Mouse (Mus musculus): Measurements from ENCODE around the gene St8sia1. TPM values are rescaled to one million over a fixed set of nuclear protein-coding genes. Genes with fewer than 3 reads are reported as not detected.
A peak's percentile ranks its signal among the peaks of the same experiment; 100 is the strongest.

Gene St8sia1
- polyA plus RNA-seq, 1 experiment from 2014 or later = 8.4 TPM

DNA sequence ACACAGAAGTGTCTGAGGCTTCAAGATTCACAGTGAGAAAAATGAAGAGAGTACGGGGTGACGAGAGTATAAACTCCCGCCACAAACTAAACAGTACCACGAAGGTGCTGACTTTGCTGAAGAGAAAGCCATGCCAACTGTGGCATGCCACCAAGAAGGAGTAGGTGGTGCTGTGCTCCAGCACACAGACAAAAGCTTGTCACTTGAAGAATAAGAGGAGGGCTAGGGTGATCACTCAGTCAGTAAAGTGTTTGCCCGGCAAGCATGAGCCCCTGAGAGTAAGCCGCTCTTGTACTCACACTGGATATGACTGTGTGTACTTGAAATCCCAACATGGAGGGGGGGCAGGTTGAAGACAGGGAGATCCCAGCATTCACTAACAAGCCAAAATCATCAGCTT, 87.0 kb downstream of the St8sia1 start:
- peaks cover 36% of the 10 kb centered on the region for H3K4me1 ChIP-seq (ENCODE audit: control insufficient read depth, insufficient read depth, low read length)
- no peaks in the 10 kb centered on the region for H3K27me3 ChIP-seq (ENCODE audit: control insufficient read depth, insufficient read depth, low read length)
- no peak overlapping the region for H3K9ac ChIP-seq (replicated peaks; ENCODE audit: low read length)
- DNase-seq (peak; percentile 22), ATAC-seq (ENCODE audit: low FRiP score, low TSS enrichment) (no peak)
- WGBS = 31% methylated on average over 6 of the region's 6 CpGs
- peak overlapping the region; percentile 67 for H3K27ac ChIP-seq (replicated peaks; ENCODE audit: low read depth, low read length)
- H3K9me3 ChIP-seq (ENCODE audit: control insufficient read depth, low read length) = no peaks in the 10 kb centered on the region
- H3K4me2 ChIP-seq (ENCODE audit: low read length) = 0 out of 2 replicates have a peak overlapping the region, but pooled peaks have one; percentile 12
- H3K4me3 ChIP-seq (replicated peaks; ENCODE audit: low read depth, low read length) = no peak overlapping the region
- no peaks in the 10 kb centered on the region for H3K36me3 ChIP-seq (ENCODE audit: control insufficient read depth, insufficient read depth, low read length)

- Histone ChIP-seq H3K4me2 (ENCODE audit: low read length) (peak overlapping the region; percentile 26; the same call in 1 of the 2 replicates), H3K4me3 (replicated peaks; ENCODE audit: low read depth, low read length) (no peak overlapping the region), H3K9me3 (ENCODE audit: control insufficient read depth, low read length) (no peaks in the 10 kb centered on the region), H3K9ac (replicated peaks; ENCODE audit: low read length) (no peak overlapping the region), H3K27me3 (ENCODE audit: control insufficient read depth, insufficient read depth, low read length) (no peaks in the 10 kb centered on the region), H3K36me3 (ENCODE audit: control insufficient read depth, insufficient read depth, low read length) (no peaks in the 10 kb centered on the region), H3K4me1 (ENCODE audit: control insufficient read depth, insufficient read depth, low read length) (peaks cover 36% of the 10 kb centered on the region), H3K27ac (replicated peaks; ENCODE audit: low read depth, low read length) (peak overlapping the region; percentile 67; the same call in 1 of the 2 replicates)
- ATAC-seq (ENCODE audit: low FRiP score, low TSS enrichment) (peak; percentile 65; the same call in 1 of the 2 replicates), DNase-seq (peak; percentile 86)
- under 1% methylated on average over 8 of the region's 8 CpGs for WGBS
These were observed 87.9 kb downstream of the St8sia1 start for GRCm38 (mm10) chr6:142876279-142876899.

DNA sequence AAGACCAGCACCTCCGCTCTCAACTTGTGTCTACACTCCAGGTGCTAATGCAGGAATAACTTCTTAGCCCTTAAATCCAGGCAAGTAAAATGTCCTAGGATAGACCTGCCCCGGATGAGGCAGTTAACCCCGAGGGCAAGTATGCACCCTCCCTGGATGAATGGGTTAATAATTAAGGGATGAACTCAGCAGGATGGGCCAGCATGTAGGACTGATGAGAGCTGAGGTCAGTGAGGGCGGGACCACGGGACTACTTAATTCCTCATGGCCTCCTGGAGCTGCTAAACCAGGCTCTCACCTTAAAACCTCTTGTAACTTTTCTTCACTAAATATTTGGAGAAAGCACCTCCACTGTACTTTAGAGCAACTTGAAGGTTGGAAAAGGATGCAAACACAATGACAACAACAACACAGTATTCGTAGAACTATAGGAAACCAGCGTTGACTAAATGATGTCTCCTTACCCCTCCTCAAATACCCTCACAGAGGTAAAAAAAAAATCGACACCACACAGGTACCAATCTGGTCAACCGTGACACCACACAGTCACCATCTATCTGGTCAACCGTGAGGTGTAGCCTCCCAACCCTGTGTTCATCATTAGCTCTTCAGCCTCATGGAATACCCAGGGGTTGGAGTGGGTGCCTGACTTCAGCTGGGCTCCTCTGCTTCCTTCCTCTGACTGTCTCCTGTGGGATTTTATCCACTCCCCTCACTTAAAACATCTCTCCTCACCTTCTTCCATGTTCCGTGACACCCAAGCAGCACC, 90.3 kb downstream of the St8sia1 start:
- Histone ChIP-seq H3K4me3 (replicated peaks; ENCODE audit: low read depth, low read length) (no peak overlapping the region), H3K27ac (replicated peaks; ENCODE audit: low read depth, low read length) (no peak overlapping the region), H3K36me3 (ENCODE audit: control insufficient read depth, insufficient read depth, low read length) (no peaks in the 10 kb centered on the region), H3K9me3 (ENCODE audit: control insufficient read depth, low read length) (no peaks in the 10 kb centered on the region), H3K27me3 (ENCODE audit: control insufficient read depth, insufficient read depth, low read length) (no peaks in the 10 kb centered on the region), H3K4me2 (ENCODE audit: low read length) (no peak overlapping the region), H3K4me1 (ENCODE audit: control insufficient read depth, insufficient read depth, low read length) (peaks cover 33% of the 10 kb centered on the region), H3K9ac (replicated peaks; ENCODE audit: low read length) (no peak overlapping the region)
- ATAC-seq (ENCODE audit: low FRiP score, low TSS enrichment) (no peak), DNase-seq (no peak)
- 89% methylated on average over 11 of the region's 11 CpGs for WGBS

DNA sequence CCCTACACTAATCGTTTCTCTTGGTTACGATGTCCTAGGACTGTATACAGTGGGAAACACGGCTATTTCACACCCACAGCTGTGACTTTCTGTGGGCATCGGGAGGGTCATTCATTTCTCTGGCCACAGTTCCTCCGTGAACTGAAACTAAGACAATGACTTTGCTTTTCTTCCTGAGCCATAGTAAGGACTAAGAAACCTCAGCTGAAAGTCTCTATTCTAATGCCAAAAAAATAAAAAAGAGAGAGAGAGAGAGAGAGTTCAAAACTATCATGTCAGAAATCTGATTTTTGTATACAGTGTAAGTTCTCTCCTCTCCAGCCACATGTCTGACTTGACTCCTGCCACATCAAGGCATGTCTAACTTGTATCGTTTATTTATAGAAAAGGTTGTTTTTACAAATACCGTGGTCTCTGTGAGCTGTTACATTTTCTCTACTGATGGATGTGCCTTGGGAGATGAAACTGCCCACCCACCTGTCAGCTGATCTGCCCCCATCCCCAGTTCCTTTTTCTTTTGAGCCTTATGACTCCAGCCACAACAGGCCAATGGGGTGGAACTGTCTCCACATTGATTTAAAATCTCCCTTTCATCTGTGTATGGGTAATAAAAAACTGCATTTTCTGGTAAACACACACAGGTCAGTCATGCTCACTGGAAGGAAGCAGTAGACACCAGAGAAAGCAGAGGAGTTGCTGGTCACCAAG, 94.4 kb downstream of the St8sia1 start:
- WGBS = 89% methylated on average over 7 of the region's 7 CpGs
- Histone ChIP-seq H3K4me1 (ENCODE audit: control insufficient read depth, insufficient read depth, low read length) (peaks cover 11% of the 10 kb centered on the region; the same call in 1 of the 2 replicates), H3K9me3 (ENCODE audit: control insufficient read depth, low read length) (no peaks in the 10 kb centered on the region), H3K27ac (replicated peaks; ENCODE audit: low read depth, low read length) (no peak overlapping the region), H3K9ac (replicated peaks; ENCODE audit: low read length) (no peak overlapping the region), H3K4me3 (replicated peaks; ENCODE audit: low read depth, low read length) (no peak overlapping the region), H3K27me3 (ENCODE audit: control insufficient read depth, insufficient read depth, low read length) (no peaks in the 10 kb centered on the region), H3K36me3 (ENCODE audit: control insufficient read depth, insufficient read depth, low read length) (0 out of 2 replicates have a peak, but pooled peaks cover 5% of the 10 kb centered on the region), H3K4me2 (ENCODE audit: low read length) (no peak overlapping the region)
- ATAC-seq (ENCODE audit: low FRiP score, low TSS enrichment) (no peak), DNase-seq (no peak)

DNA sequence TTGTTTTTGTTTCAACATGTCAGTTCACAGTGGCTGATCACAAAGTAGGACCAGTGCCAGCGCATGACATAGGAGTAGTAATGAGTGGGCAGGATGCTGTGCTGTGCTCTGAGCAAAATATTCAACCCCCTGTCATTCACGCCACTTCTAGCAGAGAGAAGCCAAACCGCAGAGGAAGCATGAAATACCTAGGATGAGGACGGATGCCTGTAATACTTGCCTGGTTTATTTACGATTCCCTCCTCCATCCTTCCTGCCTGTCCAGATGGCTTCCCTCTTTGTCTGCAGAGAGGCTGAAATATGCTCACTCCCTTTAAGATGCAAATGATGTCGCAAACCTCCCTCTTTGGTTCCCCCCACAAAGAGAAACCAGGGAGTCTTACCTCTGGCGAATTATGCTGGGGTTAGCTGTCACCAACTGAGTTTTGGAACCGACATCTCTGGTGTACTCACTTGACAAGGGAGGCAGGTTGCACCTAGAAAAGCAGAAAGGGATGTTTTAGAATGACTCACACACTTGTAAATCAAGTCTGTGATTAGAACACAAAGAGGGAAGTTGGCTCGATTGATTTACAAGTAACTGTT, 96.7 kb downstream of the St8sia1 start:
- ATAC-seq (ENCODE audit: low FRiP score, low TSS enrichment) (peak; percentile 89), DNase-seq (peak; percentile 78)
- Histone ChIP-seq H3K4me1 (ENCODE audit: control insufficient read depth, insufficient read depth, low read length) (peaks cover 11% of the 10 kb centered on the region; the same call in 1 of the 2 replicates), H3K4me3 (replicated peaks; ENCODE audit: low read depth, low read length) (no peak overlapping the region), H3K9ac (replicated peaks; ENCODE audit: low read length) (no peak overlapping the region; the same call in 1 of the 2 replicates), H3K9me3 (ENCODE audit: control insufficient read depth, low read length) (no peaks in the 10 kb centered on the region), H3K4me2 (ENCODE audit: low read length) (peak overlapping the region; percentile 16), H3K27me3 (ENCODE audit: control insufficient read depth, insufficient read depth, low read length) (no peaks in the 10 kb centered on the region), H3K36me3 (ENCODE audit: control insufficient read depth, insufficient read depth, low read length) (0 out of 2 replicates have a peak, but pooled peaks cover 7% of the 10 kb centered on the region), H3K27ac (replicated peaks; ENCODE audit: low read depth, low read length) (peak overlapping the region; percentile 85)
- 3% methylated on average over 9 of the region's 9 CpGs for WGBS

DNA sequence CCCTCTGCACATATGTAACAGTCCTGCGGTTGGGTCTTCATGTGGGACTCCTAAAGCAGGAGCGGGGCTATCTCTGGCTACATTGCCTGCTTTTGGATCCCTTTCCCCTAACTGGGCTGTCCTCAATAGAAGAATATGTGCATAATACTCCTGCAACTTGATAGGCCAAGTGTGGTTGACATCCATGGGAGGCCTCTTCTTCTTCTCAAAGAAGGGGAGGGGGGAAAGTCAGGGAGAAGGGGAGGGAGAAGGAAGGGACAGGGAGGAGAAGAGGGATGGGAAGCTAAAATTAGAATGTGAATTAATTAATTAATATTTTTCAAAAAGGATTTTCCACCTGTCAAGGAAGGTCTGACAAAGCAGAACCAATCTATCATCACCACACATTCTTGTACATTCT, 97.2 kb downstream of the St8sia1 start:
- no peak overlapping the region for H3K9ac ChIP-seq (replicated peaks; ENCODE audit: low read length)
- H3K36me3 ChIP-seq (ENCODE audit: control insufficient read depth, insufficient read depth, low read length) = 0 out of 2 replicates have a peak, but pooled peaks cover 7% of the 10 kb centered on the region
- H3K4me1 ChIP-seq (ENCODE audit: control insufficient read depth, insufficient read depth, low read length) = peaks cover 11% of the 10 kb centered on the region; the same call in 1 of the 2 replicates
- peak overlapping the region; percentile 16; the same call in 1 of the 2 replicates for H3K4me2 ChIP-seq (ENCODE audit: low read length)
- 95% methylated on average over 2 of the region's 2 CpGs for WGBS
- no peaks in the 10 kb centered on the region for H3K27me3 ChIP-seq (ENCODE audit: control insufficient read depth, insufficient read depth, low read length)
- H3K9me3 ChIP-seq (ENCODE audit: control insufficient read depth, low read length) = no peaks in the 10 kb centered on the region
- no peak for DNase-seq
- H3K27ac ChIP-seq (replicated peaks; ENCODE audit: low read depth, low read length) = peak overlapping the region; percentile 85
- H3K4me3 ChIP-seq (replicated peaks; ENCODE audit: low read depth, low read length) = no peak overlapping the region
- ATAC-seq (ENCODE audit: low FRiP score, low TSS enrichment) = peak; percentile 59

DNA sequence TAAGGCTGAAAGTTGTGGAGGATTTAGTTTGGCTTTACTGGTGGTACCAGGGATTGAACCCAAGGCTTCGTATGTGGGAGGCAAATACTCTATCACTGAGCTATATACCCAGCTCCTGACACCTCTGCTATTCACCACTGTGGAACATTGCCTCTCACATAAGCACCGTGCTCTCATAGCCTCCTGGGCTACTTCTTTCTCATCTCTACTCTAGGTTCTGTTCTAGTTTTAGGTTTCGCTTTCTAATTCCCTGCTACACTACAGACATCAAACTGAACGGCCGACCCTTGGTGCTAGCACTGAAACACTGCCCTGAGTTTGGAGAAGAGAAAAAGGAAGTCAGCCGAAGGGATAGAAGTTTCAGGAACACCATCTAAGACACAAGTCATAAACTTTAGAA, 99.1 kb downstream of the St8sia1 start:
- H3K9ac ChIP-seq (replicated peaks; ENCODE audit: low read length) = no peak overlapping the region
- no peak overlapping the region for H3K4me2 ChIP-seq (ENCODE audit: low read length)
- no peaks in the 10 kb centered on the region for H3K27me3 ChIP-seq (ENCODE audit: control insufficient read depth, insufficient read depth, low read length)
- peaks cover 11% of the 10 kb centered on the region; the same call in 1 of the 2 replicates for H3K4me1 ChIP-seq (ENCODE audit: control insufficient read depth, insufficient read depth, low read length)
- no peaks in the 10 kb centered on the region for H3K9me3 ChIP-seq (ENCODE audit: control insufficient read depth, low read length)
- H3K27ac ChIP-seq (replicated peaks; ENCODE audit: low read depth, low read length) = no peak overlapping the region
- WGBS = 96% methylated on average over 6 of the region's 6 CpGs
- DNase-seq (no peak), ATAC-seq (ENCODE audit: low FRiP score, low TSS enrichment) (no peak)
- H3K36me3 ChIP-seq (ENCODE audit: control insufficient read depth, insufficient read depth, low read length) = 0 out of 2 replicates have a peak, but pooled peaks cover 7% of the 10 kb centered on the region
- no peak overlapping the region for H3K4me3 ChIP-seq (replicated peaks; ENCODE audit: low read depth, low read length)

- Histone ChIP-seq H3K4me1 (ENCODE audit: control insufficient read depth, insufficient read depth, low read length) (peaks cover 11% of the 10 kb centered on the region; the same call in 1 of the 2 replicates), H3K9me3 (ENCODE audit: control insufficient read depth, low read length) (no peaks in the 10 kb centered on the region), H3K36me3 (ENCODE audit: control insufficient read depth, insufficient read depth, low read length) (0 out of 2 replicates have a peak, but pooled peaks cover 7% of the 10 kb centered on the region), H3K27me3 (ENCODE audit: control insufficient read depth, insufficient read depth, low read length) (no peaks in the 10 kb centered on the region), H3K4me2 (ENCODE audit: low read length) (no peak overlapping the region), H3K27ac (replicated peaks; ENCODE audit: low read depth, low read length) (no peak overlapping the region), H3K4me3 (replicated peaks; ENCODE audit: low read depth, low read length) (no peak overlapping the region), H3K9ac (replicated peaks; ENCODE audit: low read length) (no peak overlapping the region)
- WGBS = 94% methylated on average over 4 of the region's 4 CpGs
- ATAC-seq (ENCODE audit: low FRiP score, low TSS enrichment) (no peak), DNase-seq (no peak)
These were observed 100.4 kb downstream of the St8sia1 start for GRCm38 (mm10) chr6:142863881-142864280.

All from midbrain, embryonic 14.5 days (tissue).